Mouse (Mus musculus) frontal cortex, postnatal 36 days (tissue): ENCODE measurements around the gene Abhd12.
A peak's percentile ranks its signal among the peaks of the same experiment; 100 is the strongest.
"Not testable (repeated sequence)": the region's sequence is repeated elsewhere in the genome, so short reads cannot be mapped to it uniquely, and the experiment has no call there.

Experiments used
- DNase-seq, 2 experiments: peaks; one replicate each; pipeline ENCODE4 v3.0.0; 2022; ENCODE audit warnings: low spot score in 2 of 2

The Abhd12 gene

DNA sequence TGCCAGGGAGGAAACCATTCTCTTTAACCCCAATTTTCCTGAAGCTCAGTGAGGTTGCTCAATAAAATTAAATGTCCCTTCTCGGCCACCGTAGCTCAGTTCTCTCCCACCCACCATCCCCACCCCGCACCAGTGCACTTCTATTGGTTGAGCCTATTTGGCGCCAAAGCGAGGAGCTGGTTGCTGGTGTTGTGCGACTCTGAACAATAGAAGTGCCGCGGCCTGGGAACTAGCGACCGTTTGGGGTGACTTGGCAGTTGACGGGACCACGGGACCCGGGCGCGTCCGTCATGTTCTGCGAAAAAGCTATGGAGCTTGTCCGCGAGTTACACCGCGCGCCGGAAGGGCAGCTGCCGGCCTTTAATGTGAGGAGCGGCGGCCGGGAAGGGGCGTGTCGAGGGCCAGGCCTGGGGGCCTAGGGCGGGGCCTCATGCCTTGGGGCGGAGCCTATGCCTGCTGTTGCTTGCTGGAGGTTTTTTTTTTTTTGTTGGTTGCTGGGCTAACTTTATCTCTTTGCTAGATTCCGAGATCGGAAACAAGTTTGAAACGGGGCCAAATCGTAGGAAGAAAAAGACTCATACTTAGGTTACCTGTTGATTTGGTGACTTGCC, 5.0 kb upstream of the Abhd12 start:
- peak; percentile 84 to 87 for DNase-seq

DNA sequence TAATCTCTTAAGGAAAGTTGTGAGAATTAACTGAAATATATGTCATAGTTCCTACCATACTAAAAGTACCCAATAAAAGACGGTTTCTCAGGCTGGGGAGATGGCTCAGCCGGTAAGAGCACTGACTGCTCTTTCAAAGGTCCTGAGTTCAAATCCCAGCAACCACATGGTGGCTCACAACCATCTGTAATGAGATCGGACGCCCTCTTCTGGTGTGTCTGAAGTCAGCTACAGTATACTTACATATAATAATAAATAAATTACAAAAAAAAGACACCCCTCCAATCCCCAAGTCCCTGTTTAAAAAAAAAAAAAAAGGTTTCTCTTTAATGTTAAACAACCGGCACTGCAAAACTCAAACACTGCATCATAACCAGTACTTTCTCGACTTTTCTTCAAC, 4.3 kb upstream of the Abhd12 start:
- DNase-seq = not testable (repeated sequence)

DNA sequence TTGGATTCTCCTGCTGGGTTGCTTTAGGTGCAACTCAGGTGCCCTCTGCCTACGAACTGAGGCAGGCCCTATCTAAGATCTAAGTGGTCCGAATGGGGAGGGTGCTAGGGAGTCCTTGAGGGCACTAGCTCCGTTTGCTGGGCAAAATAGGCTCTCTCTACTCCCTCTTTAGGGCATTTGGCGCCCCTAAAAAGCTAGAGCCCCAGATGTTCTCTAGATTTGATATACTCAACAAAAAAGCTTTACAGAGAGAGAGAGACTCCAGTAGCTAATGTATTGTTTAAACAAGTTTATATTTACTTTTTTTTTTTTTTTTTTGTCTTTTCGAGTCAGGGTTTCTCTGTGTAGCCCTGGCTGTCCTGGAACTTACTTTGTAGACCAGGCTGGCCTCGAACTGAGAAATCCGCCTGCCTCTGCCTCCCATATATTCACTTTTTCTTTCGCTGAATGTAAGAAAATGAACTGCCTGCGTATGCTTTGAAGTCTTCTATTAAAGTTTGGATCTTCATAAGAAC, 452 bp upstream of the Abhd12 start, which contains the start of gene Gins1:
Gene Gins1 (plus strand): TSS at position 465 of the 515 bp plus-strand sequence.
- no peak for DNase-seq

DNA sequence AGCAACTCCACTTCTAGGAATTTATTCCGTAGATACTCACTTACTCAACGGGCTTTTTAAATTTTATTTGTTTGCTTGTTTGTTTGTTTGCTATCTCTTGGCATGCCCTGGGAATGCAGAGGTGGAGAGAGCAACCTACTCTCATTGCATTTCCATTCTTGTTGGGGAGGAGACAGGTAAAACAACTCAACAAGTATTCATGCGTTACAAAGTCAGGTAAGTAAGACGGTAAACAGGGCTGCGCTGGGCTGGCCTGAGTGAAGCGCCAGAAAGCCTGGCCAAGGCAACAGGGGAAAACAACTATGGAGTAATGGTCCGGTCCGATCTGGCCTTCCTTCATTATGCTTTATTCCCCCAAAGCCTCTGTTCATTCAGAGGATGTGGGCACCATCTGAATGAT, 2.2 kb downstream of the Abhd12 start:
- no peak for DNase-seq

DNA sequence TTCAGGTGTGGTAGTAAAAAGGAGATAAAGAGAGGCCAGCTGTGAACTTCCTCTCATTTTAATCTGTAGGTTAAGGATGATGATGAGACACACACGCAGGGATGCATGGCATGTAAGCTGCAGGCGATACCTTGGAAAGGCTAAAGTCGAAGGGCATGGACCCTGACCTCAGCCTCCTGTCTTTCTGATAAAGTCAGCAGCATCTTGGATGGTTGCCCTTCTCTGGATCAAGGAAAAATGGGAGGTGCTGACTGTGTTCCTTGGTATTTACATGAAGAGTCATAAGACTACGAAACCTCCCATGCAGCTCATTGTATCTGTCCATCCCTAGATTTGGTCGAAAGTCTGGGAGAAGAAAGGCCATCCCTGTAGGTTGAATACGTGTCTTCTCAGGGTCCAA, 4.2 kb downstream of the Abhd12 start:
- no peak for DNase-seq

DNA sequence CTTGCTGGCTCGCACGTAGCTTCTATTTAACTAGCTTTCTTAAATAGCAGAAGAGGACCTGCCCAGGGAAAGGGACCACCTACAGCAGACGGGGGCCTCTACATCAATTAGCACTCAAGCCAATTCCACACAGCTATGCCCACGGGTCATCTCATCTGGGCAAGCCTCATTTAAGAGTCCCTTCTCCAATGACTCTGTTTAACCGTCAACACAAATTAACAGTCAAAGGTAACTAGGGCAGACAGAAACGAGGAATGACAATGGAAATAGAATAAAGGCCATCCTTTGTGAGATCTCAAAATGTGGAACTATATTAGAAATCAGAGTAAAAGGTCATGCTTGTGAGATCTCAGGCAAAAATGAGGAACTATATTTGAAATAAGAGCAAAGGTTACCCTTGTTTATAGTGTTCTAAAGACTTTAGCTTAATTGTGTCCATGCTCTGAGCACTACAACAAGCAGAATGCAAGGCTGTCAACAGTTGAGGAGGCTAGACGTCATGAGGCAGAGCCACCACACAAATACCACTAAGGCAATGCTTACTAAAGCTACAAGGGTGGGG, 8.8 kb downstream of the Abhd12 start:
- DNase-seq = no peak

DNA sequence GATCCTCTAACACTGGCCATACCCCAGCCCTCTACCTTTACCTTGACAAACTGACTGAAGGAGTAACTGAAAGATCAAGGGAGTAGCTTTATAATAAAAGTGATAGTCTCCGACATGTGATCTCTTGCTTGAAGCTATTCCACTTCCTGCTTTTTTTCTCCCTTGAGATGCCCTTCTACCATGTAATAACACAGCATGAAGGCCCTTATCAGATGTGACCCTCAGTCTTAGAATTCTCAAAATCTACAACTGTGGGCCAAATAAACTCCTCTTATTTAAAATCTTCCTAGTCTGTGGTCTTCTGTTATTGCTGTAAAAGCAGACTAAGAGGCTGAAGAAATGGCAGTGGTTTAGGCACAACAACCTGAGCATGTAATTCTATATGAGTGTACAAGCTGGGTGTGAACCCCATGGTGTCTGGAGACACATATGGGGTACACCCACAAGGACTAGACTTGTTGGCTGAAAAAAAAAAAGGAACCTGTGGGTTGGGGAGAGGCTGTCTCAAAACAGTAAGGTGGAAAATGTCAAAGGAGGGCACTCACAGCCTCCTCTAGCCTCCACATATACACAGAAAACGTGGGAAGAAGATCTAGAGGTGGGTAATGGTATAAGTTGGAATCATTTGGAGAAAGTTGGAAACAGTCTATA, 9.8 kb downstream of the Abhd12 start:
- no peak for DNase-seq

DNA sequence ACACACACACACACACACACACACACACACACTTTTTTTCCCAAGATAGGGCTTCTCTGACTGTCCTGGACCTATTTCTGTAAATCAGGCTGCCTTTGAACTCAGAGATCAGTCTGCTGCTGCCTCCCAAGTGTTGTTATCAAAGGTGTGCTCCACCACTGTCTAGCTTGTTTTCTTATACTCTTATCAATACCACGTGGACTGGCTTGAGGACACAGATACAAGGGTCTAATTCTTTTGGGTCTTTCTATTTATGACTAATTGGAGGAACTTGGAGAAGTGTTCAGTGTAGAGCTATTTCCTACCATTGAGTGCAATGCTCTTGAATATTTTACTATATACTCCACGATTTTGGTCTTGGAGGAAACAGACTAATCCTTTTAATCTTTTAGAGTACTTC, 17.2 kb downstream of the Abhd12 start:
- no peak for DNase-seq

DNA sequence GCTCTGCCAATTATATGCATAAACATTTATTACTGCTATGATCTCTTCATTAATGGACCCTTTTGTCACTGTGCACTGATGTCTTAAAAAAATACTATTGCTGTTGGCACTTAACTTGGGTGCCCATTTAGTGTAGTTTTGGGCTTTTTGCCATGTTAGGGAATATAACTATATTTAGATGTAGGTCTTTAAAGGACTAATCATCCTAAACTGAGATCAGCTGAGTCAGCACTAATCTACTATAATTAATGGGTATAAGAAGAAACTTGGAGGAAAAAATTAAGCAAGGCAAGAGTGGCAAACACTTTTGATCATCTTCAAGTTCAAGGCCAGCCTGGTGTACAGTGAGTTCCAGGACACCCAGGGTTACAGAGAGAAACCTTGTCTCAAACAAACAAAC, 18.2 kb downstream of the Abhd12 start:
- DNase-seq = no peak

DNA sequence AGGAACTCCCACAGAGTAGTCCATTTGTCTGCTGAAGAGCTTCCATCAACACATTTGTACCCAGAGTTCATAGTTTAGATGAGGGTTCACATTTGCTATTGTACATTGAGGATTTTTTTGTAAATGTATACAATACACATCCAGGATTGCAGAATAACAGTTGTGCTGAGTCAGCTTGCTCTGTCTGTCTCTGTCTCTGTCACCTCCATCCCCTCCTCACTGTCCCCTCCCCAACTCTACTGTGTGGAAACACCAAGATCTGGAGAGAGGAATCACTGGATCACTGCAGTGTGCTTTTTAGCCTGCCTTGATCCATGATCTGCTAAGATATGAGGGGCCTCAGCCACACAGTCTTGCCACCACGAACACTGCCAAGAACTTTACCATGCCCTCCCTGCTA, 18.7 kb downstream of the Abhd12 start:
- DNase-seq = no peak

DNA sequence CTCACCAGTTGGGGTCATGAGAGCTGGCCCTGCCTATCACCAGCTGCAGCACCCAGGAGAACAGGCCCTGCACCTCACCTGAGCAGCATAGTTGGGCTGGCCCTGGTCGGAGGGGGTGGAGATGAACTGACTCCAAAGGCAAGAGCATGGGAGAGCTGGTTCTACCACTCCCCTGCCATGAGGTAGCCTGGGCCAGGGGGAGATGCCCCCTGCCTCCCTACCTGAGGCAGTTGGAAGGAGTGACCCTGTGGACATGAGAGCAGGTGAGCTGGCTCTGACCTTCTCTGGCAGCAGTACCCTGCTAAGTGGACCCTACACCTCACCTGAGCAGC, 19.8 kb downstream of the Abhd12 start:
- DNase-seq = no peak

DNA sequence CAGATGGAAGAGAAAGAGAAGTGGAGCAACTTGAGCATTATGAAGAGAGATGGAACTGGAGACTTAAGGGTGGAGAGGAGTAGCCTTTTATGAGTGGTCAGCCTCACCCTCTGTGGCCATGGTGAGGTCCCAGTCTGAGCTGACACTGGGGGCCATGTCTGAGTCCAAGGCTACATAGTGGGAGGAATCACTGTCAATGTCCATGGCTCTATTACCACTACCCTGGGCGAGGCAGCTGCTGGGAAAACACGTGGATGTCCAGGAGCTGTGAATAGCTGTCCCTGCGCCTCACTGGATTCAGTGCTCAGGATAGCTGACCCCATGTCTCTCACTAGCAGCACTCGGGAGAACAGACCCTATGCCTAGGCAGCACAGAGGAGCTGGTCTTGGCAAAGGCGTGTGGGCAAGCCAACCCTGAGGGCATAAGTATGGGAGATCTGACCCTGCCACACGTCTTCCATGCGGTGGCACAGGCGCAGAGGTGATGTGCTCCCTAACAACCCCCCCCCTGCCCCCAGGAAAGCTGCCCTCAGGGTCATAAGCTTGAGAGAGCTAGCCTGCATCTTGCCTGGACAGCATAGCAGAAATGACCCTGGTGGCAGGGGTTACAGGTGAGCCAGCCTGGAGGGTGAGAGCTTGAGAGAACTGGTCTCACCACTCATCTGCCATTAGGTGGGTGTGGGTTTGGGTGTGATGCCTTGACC, 20.3 kb downstream of the Abhd12 start:
- DNase-seq = no peak

DNA sequence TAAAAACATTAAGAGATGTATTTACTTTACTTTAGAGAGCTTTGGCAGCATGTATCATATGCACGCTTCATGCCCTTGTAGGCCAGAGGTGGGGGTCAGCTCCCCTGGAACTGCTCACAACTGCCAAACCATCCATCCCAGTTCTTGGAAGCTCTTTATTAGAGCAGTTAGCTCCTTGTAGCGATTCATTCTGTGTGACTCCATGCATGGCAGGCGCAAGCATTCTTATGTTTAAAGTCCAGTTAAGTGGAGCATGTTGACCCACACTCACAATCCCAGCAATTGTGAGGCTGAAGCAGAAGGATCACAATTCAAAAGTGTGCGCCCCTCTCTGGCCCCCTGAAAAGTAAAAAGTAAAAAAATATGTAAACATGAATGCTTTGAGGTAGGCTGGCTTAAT, 27.0 kb downstream of the Abhd12 start:
- DNase-seq = no peak

DNA sequence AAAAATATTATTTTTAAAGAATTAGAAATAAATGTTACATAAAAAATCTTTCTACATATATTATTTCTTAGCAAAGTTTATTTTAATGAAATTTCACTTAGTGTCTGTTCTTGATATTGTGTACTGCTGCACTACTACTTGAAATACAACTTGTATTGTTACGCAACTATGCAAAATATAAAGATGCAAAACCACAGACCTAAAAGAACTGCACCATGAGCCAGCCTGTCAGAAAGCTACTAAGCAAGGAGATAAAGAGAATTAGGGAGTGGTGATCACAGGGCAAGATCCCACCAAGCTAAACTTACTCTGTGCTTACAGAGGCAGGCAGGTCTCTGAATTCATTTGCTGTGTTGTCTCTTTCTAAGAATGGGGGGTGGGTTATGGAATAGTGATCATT, 29.3 kb downstream of the Abhd12 start:
- no peak for DNase-seq

DNA sequence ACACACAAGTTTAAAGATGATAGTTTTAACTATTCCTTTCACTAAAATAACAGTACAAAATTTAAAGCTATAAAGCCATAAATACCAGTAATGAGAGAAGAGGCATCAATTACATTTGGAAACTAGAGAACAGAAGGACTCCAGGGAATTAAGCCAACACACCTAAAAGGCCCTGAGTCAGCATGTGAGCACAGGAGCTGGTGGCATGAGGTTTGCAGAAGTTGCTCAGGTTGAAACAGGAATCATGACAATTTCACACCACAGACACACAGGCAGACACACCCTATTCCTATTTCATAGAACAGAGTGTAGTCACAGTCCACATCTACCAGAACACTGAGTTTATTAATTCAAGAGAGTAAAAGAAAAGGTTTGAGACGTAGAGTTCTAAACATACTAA, 30.0 kb downstream of the Abhd12 start:
- DNase-seq = no peak

DNA sequence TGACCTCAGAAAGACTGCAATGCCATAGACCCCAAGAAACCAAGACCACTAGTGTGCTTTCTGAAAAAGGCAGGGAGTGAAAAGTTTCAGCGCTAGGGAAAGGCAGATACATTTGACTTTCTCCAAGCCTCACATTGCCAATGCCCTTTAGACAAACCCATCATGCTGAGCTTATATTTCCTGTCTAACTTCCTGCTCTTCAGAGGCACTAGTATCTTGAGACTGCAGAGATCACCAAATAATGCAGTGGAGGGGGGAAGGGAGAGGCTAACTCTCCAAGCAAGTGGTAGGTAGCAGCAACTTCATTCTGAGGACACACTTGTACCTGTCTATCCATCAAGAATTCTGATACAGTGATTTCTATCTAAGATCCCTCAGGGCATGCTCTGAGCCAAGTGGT, 35.1 kb downstream of the Abhd12 start:
- no peak for DNase-seq

DNA sequence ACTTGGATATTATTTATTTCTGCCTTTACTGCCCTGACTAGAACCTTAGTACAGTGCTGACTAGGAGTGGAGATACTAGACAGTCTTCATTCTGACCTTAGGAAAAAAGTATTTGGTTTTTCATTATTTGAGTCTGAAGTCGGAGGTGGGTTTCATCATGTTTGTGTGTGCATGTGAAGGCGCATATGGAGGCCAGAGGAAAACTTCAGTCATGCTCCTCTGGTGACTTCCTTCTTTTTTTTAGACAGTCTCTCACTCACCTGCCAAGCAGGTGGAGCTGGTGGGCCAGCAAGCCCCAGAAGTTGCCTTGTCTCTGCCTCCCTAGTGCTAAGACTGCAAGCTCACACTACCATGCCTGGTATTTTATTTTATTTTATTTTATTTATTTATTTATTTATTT, 37.5 kb downstream of the Abhd12 start:
- no peak for DNase-seq

DNA sequence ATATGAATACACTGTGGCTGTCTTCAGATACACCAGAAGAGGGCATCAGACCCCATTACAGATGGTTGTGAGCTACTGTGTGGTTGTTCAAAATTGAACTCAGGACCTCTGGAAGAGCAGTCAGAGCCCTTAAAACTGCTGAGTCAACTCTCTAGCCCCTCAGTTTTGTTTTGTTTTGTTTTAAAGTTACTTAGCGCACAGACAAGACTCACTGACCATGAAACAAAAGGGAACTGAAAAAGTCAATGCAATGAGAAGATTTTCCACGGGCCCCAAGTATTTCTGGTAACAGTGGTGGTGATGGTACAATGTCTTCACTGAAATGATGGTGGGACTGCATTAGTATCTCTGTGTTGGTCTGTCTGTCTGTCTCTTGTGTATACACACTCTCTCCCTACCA, 43.4 kb downstream of the Abhd12 start:
- no peak for DNase-seq

DNA sequence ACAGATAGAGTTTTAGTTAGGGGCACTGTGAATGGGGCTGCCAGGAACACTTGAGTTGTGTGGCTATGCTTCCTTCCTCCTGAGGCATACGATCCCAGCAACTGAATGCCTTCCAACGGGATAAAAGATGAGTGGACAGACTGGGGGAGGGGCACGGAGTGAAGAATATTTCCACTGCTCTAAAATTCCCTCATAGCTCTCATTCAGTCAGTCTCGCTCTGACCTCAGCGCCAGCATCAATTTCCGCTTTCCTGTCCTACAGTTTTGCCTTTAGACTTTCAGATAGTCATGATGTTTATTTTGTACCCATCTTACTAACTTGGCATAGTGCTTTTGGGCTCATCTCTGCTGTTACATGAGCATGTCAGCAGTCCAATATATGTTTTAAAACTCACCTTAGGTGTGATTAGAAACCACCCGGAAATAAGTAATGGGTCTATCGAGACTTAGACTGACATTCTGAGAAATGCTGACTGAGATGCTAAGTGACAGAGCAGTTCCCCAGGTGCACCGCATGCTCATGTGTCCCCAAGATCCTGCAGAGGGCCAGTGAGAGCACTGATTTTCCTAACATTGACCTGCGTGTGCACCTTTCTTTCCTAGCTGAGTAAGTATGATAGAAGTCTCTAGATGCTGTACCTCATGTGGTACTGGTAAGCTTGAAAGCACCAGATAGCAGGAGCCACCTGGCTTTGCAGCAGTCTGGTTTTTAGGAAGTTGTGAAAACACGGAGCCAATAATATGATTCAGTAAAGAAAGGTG, 44.7 kb downstream of the Abhd12 start:
- no peak for DNase-seq

DNA sequence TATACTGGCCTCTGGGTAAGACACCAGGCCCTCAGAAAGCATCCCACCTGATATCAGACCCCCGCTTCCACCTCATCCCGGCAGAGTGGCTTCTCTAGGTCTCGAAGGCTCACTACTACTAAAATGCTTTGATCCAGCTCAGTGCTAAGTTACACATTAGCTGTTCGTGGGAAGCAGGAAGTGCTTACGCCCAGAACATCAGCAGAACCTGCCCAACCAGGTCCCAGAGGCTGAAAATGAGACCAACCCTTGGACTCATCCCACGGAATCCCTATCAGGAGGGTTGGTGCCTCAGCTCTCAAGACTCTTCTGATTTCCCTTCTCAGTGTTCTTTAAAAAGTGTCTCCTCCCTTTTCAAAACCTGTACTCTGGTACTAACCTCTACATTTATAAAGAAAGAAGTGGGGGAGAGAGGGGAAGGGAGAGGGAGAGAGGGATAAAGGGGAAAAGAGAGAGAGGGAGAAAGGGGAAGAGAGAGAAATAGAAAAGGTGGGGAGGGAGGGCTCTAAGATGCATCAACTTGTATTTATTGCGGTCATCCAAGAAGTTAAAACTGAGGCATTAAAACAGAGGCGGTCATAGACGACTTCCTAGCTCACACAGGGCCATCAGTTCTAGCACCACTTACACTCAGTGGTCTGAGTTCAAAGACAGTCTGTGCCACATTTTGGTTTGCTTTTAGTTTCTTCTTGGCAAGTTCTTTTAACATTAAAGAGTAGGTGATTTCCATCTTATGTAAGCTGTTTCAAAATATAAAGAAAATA, 45.6 kb downstream of the Abhd12 start:
- DNase-seq = no peak

DNA sequence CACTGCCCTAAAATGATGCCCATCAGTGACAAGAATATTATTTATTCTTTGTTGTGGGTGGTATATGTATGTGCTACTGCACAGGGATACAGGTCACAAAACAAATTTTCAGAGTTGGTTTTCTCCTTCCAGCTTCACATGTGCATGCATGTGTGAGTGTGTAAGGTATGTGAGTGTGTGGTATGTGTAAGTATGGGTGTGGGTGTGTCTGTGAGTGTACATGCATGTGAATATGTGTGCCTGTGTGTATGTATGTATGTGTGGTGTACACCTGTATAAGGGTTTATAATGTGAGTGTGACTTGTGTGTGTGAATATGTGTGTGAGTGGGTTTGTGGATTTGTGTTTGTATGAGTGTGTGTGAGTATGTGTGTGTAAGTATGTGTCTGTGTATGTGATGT, 49.4 kb downstream of the Abhd12 start:
- DNase-seq = no peak
